Mouse (Mus musculus) MEL (cell line): ENCODE data around the gene Hoxb5. TPM values are rescaled to one million over a fixed set of nuclear protein-coding genes. Genes with fewer than 3 reads are reported as not detected.

Source experiments
- DNase-seq: peaks from one replicate; pipeline ENCODE4 v3.0.0; 2011; ENCODE audit warnings: low read depth, low spot score
- H3K27ac ChIP-seq: 2 replicates; pipeline ENCODE4 v1.5.1; 2012; ENCODE audit warnings: low read depth, mild to moderate bottlenecking, control low read depth, low read length, moderate library complexity; ENCODE audit not compliant: control insufficient read depth
- H3K27me3 ChIP-seq, 2 experiments: fragments of 150-350 bp in 1 of 2; sonication (generic) in 1 of 2; 2 replicates each; pipeline ENCODE4 v1.6.1; 2012; ENCODE audit warnings: low read length in 2 of 2, mild to moderate bottlenecking in 2 of 2, improper control_type of control experiment in 1 of 2, moderate library complexity in 1 of 2; ENCODE audit not compliant: insufficient read depth in 2 of 2, control insufficient read depth in 1 of 2
- H3K36me3 ChIP-seq, 2 experiments: 2 replicates each; pipeline ENCODE4 v1.6.1; 2012 to 2014; ENCODE audit warnings: low read length in 2 of 2, improper control_type of control experiment in 1 of 2, inconsistent platforms in 1 of 2, mild to moderate bottlenecking in 1 of 2; ENCODE audit not compliant: insufficient read depth in 2 of 2, control insufficient read depth in 1 of 2
- H3K4me1 ChIP-seq, 2 experiments: fragments of 150-350 bp in 1 of 2; sonication (generic) in 1 of 2; 2 replicates each; pipeline ENCODE4 v1.6.1; 2012; ENCODE audit warnings: low read length in 2 of 2, improper control_type of control experiment in 1 of 2, mild to moderate bottlenecking in 1 of 2; ENCODE audit not compliant: insufficient read depth in 2 of 2, control insufficient read depth in 1 of 2
- H3K4me3 ChIP-seq, 2 experiments: fragments of 150-350 bp in 1 of 2; sonication (generic) in 1 of 2; 2 replicates each; pipeline ENCODE4 v1.5.1; 2012; ENCODE audit warnings: low read depth in 2 of 2, low read length in 2 of 2, mild to moderate bottlenecking in 2 of 2, moderate library complexity in 2 of 2, control low read depth in 1 of 2, improper control_type of control experiment in 1 of 2; ENCODE audit not compliant: control insufficient read depth in 1 of 2, insufficient read depth in 1 of 2
- H3K79me2 ChIP-seq: 2 replicates; pipeline ENCODE4 v1.6.1; 2012; ENCODE audit warnings: mild to moderate bottlenecking, low read length, moderate library complexity; ENCODE audit not compliant: control insufficient read depth, poor library complexity, insufficient read depth
- H3K9ac ChIP-seq: 2 replicates; pipeline ENCODE4 v1.6.1; 2012; ENCODE audit warnings: low read depth, mild to moderate bottlenecking, control low read depth, low read length, moderate library complexity; ENCODE audit not compliant: control insufficient read depth, poor library complexity, severe bottlenecking
- H3K9me3 ChIP-seq: fragments of 150-350 bp; sonication (generic); replicated peaks from 2 replicates; pipeline ENCODE4 v1.6.1; 2012; ENCODE audit warnings: mild to moderate bottlenecking, low read length, improper control_type of control experiment, moderate library complexity; ENCODE audit not compliant: insufficient read depth
- BHLHE40 ChIP-seq: IDR thresholded peaks from 2 replicates; pipeline ENCODE4 v1.6.1; 2012; ENCODE audit warnings: low read depth, mild to moderate bottlenecking, inconsistent platforms, low read length, improper control_type of control experiment, borderline replicate concordance
- CTCF ChIP-seq, 3 experiments: IDR thresholded peaks in 2 of 3; conservative IDR thresholded peaks in 1 of 3; 2 replicates each; pipeline ENCODE4 v1.5.1; 2011 to 2012; ENCODE audit warnings: low read length in 3 of 3, low read depth in 2 of 3, mild to moderate bottlenecking in 2 of 3, improper control_type of control experiment in 1 of 3, inconsistent platforms in 1 of 3, mixed read lengths in 1 of 3, moderate library complexity in 1 of 3; ENCODE audit not compliant: control insufficient read depth in 1 of 3, insufficient read depth in 1 of 3, poor library complexity in 1 of 3, severe bottlenecking in 1 of 3
- JUND ChIP-seq: IDR thresholded peaks from 2 replicates; pipeline ENCODE4 v1.6.1; 2011; ENCODE audit warnings: low read depth, mild to moderate bottlenecking, improper control_type of control experiment, low read length
- MEF2A ChIP-seq: IDR thresholded peaks from 2 replicates; pipeline ENCODE4 v1.6.1; 2014; ENCODE audit warnings: low read depth, mild to moderate bottlenecking, inconsistent platforms, low read length, improper control_type of control experiment; ENCODE audit not compliant: poor library complexity, insufficient replicate concordance, severe bottlenecking; ENCODE audit errors: extremely low read depth
- MXI1 ChIP-seq: IDR thresholded peaks from 2 replicates; pipeline ENCODE4 v1.6.1; 2011; ENCODE audit warnings: mild to moderate bottlenecking, low read depth, low read length, improper control_type of control experiment
- MYB ChIP-seq: IDR thresholded peaks from 2 replicates; pipeline ENCODE4 v1.6.1; 2011; ENCODE audit warnings: mild to moderate bottlenecking, low read depth, low read length, improper control_type of control experiment
- POLR2A ChIP-seq, 2 experiments: IDR thresholded peaks; 2 replicates each; pipeline ENCODE4 v1.6.1; 2011 to 2012; ENCODE audit warnings: low read length in 2 of 2, mild to moderate bottlenecking in 2 of 2, control low read depth in 1 of 2, improper control_type of control experiment in 1 of 2, low read depth in 1 of 2, moderate library complexity in 1 of 2; ENCODE audit not compliant: control insufficient read depth in 1 of 2, insufficient read depth in 1 of 2, poor library complexity in 1 of 2
- SIN3A ChIP-seq: IDR thresholded peaks from 2 replicates; pipeline ENCODE4 v1.6.1; 2012; ENCODE audit warnings: low read length, improper control_type of control experiment, inconsistent platforms
- SMC3 ChIP-seq: IDR thresholded peaks from 2 replicates; pipeline ENCODE4 v1.6.1; 2011; ENCODE audit warnings: low read depth, low read length, improper control_type of control experiment
- TAL1 ChIP-seq: IDR thresholded peaks from 2 replicates; pipeline ENCODE4 v1.6.1; 2012; ENCODE audit warnings: mild to moderate bottlenecking, inconsistent platforms, low read length, moderate library complexity, mixed read lengths
- TBP ChIP-seq: IDR thresholded peaks from 2 replicates; pipeline ENCODE4 v1.8.0; 2011; ENCODE audit warnings: low read depth, low read length, improper control_type of control experiment
- UBTF ChIP-seq: IDR thresholded peaks from 2 replicates; pipeline ENCODE4 v1.6.1; 2012; ENCODE audit warnings: low read depth, mild to moderate bottlenecking, inconsistent platforms, low read length, improper control_type of control experiment, moderate library complexity, borderline replicate concordance; ENCODE audit not compliant: insufficient read depth
- USF1 ChIP-seq: IDR thresholded peaks from 2 replicates; pipeline ENCODE4 v1.6.1; 2014; ENCODE audit warnings: low read depth, mild to moderate bottlenecking, inconsistent platforms, low read length, improper control_type of control experiment, moderate library complexity
- USF2 ChIP-seq, 2 experiments: IDR thresholded peaks; 2 replicates each; pipeline ENCODE4 v1.6.1; 2011 to 2012; ENCODE audit warnings: improper control_type of control experiment in 2 of 2, low read length in 2 of 2, borderline replicate concordance in 1 of 2, inconsistent platforms in 1 of 2, low read depth in 1 of 2, mild to moderate bottlenecking in 1 of 2; ENCODE audit not compliant: insufficient read depth in 1 of 2
- ZC3H11A ChIP-seq: IDR thresholded peaks from 2 replicates; pipeline ENCODE4 v1.6.1; 2012; ENCODE audit warnings: low read depth, mild to moderate bottlenecking, inconsistent platforms, low read length, improper control_type of control experiment
- polyA plus RNA-seq, 2 experiments: library from polyadenylated mRNA; stranded (reverse) in 1 of 2; unstranded in 1 of 2; fragments of >175 nt in 1 of 2; fragments of >200 nt in 1 of 2; gene quantifications; 2 replicates each; pipeline versions ENCODE4 v1.2.1 to v1.2.4; 2012; ENCODE audit warnings: low replicate concordance in 2 of 2, low read depth in 1 of 2; ENCODE audit not compliant: insufficient read length in 2 of 2, insufficient read depth in 1 of 2, missing spikeins in 1 of 2
- total RNA-seq: library from RNA; depleted of rRNA; stranded (reverse); fragments of 300-350 nt; gene quantifications from 2 replicates; pipeline ENCODE4 v1.2.3, GENCODE M21; 2012

Gene Hoxb5
- total and polyA plus RNA-seq, 3 experiments, result not detected

DNA sequence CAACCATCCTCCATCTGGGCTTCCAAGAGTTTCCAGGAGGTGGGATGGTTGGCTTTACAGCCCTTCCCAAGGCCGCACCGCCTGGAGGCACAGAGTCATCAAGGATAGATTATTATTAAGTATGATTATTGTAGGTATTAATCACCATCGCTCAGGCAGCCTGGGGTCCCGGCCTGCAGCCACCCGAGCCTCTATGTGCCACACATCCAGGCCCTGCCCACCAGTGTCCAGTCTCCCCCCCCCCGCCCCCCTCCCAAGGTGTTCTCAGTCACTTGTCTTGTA lies 41.7 kb downstream of the Hoxb5 start:
- Histone ChIP-seq H3K9ac (no peak overlapping the region), H3K36me3 (no peaks in the 10 kb centered on the region), H3K4me1 (no peaks in the 10 kb centered on the region), H3K27ac (no peak overlapping the region), H3K4me3 (no peak overlapping the region), H3K9me3 (no peaks in the 10 kb centered on the region), H3K79me2 (no peaks in the 10 kb centered on the region), H3K27me3 (no peaks in the 10 kb centered on the region; a peak in 1 of 4 replicates)
- no peak for DNase-seq
- TF ChIP-seq SMC3 (no peak), POLR2A (IDR thresholded peaks at IDR 0.05; ENCODE audit: control insufficient read depth in 1 of 2, insufficient read depth in 1 of 2, low read depth in 1 of 2, low read length in 2 of 2, poor library complexity in 1 of 2) (no peak), UBTF (no peak), MXI1 (no peak), CTCF (IDR thresholded peaks at IDR 0.05 in 2 of 3, conservative IDR thresholded peaks at IDR 0.05 in 1 of 3; ENCODE audit: control insufficient read depth in 1 of 3, insufficient read depth in 1 of 3, low read depth in 2 of 3, low read length in 3 of 3, poor library complexity in 1 of 3, severe bottlenecking in 1 of 3) (no peak), TBP (no peak), MYB (no peak), USF2 (IDR thresholded peaks at IDR 0.05; ENCODE audit: borderline replicate concordance in 1 of 2, insufficient read depth in 1 of 2, low read depth in 1 of 2, low read length in 2 of 2) (no peak), BHLHE40 (no peak), ZC3H11A (no peak), SIN3A (no peak), USF1 (no peak), TAL1 (no peak)

DNA sequence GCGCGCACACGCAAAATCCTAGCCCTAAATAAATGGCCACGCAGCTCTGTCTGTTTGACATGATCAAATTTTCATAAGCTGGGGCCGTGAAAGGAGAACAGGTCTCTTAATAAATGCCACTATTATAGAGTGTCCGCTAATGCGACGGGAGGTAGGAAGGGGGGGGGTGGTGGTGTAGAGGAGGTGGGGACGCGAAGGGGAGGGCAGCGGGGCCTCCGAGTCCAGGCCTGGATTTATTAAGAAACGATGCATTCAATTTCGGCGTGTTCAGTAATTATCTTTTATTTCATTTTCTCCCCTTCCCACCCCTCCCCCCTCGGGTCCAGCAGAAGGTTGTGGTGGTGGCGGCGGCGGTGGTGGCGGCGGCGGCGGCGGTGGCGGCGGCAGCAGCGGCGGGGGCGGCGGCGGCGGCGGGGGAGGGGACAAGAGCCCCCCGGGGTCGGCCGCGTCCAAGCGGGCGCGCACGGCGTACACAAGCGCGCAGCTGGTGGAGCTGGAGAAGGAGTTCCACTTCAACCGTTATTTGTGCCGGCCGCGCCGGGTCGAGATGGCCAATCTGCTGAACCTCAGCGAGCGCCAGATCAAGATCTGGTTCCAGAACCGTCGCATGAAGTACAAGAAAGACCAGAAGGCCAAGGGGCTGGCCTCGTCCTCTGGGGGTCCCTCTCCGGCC lies 42.2 kb downstream of the Hoxb5 start:
- H3K9me3 ChIP-seq, result no peaks in the 10 kb centered on the region
- no peaks in the 10 kb centered on the region for H3K79me2 ChIP-seq
- TF ChIP-seq SMC3 (no peak), JUND (no peak), MEF2A (no peak), MXI1 (no peak)
- TF ChIP-seq, all 39 proteins: peak for 0
- Histone ChIP-seq H3K4me1 (no peaks in the 10 kb centered on the region), H3K27me3 (no peaks in the 10 kb centered on the region; a peak in 1 of 4 replicates), H3K27ac (no peak overlapping the region), H3K36me3 (no peaks in the 10 kb centered on the region), H3K4me3 (no peak overlapping the region), H3K9ac (no peak overlapping the region)
- no peak for DNase-seq
